ENCODE assay signal across 8 mouse cellular contexts in genomic region chr6:28262198-28262621, GRCm38 (mm10).
A peak's percentile ranks its signal among the peaks of the same experiment; 100 is the strongest.
DNase-seq lines count a peak whose midpoint lies in the region; ATAC-seq and TF ChIP-seq lines count a peak whose summit lies in the region.

No protein-coding gene starts in this region.

- peak overlapping the region; percentile 93 for H3K4me2 ChIP-seq in forebrain, embryonic 12.5 days
- H3K4me2 ChIP-seq in limb, embryonic 14.5 days (replicated peaks; ENCODE audit: low read depth, low read length, severe bottlenecking): peak overlapping the region; percentile 89

- TF ChIP-seq POLR2A in ES-Bruce4 (IDR thresholded peaks at IDR 0.05; ENCODE audit: insufficient read depth, low read length): no peak
- TF ChIP-seq POLR2A in limb, embryonic 14.5 days (IDR thresholded peaks at IDR 0.05; ENCODE audit: borderline replicate concordance, extremely low read depth, insufficient read depth, insufficient read length): no peak
- no peak for TF ChIP-seq POLR2A in olfactory bulb, adult 2 months (IDR thresholded peaks at IDR 0.05; ENCODE audit: insufficient read depth, low read depth, low read length)

- peak overlapping the region; percentile 91 for H3K4me3 ChIP-seq in gastrocnemius, adult 2 months
- H3K4me3 ChIP-seq in ES-Bruce4 (ENCODE audit: low read depth, low read length): peak overlapping the region; percentile 47
- H3K4me3 ChIP-seq in forebrain, embryonic 12.5 days (replicated peaks): peak overlapping the region; percentile 91
- H3K4me3 ChIP-seq in limb, embryonic 14.5 days (replicated peaks; ENCODE audit: low read length): peak overlapping the region; percentile 85
- peak overlapping the region; percentile 85 for H3K4me3 ChIP-seq in olfactory bulb, adult 2 months (ENCODE audit: insufficient read depth, low read depth, low read length)

- H3K27ac ChIP-seq in gastrocnemius, adult 2 months: peak overlapping the region; percentile 95
- no peak overlapping the region for H3K27ac ChIP-seq in ES-Bruce4 (ENCODE audit: insufficient read depth, low read length)
- peak overlapping the region; percentile 86 for H3K27ac ChIP-seq in forebrain, embryonic 12.5 days
- H3K27ac ChIP-seq in limb, embryonic 14.5 days (replicated peaks; ENCODE audit: low read depth, low read length): peak overlapping the region; percentile 78
- no peak overlapping the region for H3K27ac ChIP-seq in olfactory bulb, adult 2 months (ENCODE audit: insufficient read depth, low read depth, low read length)

- H3K27me3 ChIP-seq in ES-Bruce4 (ENCODE audit: control insufficient read depth, insufficient read depth, low read length, poor library complexity, severe bottlenecking): peaks cover 8% of the 10 kb centered on the region
- no peaks in the 10 kb centered on the region for H3K27me3 ChIP-seq in forebrain, embryonic 12.5 days
- no peaks in the 10 kb centered on the region for H3K27me3 ChIP-seq in limb, embryonic 14.5 days (ENCODE audit: control insufficient read depth, insufficient read depth, low read length)

- intact Hi-C loops in gastrocnemius, adult 2 months (cut with DNase I): loop anchor here (2.0 to 5.0 kb wide), 3 partner anchors 47 to 215 kb away; partner anchors contain the start of genes Arf5 and Snd1

- peak overlapping the region; percentile 90 for H3K9ac ChIP-seq in ES-Bruce4 (ENCODE audit: low read depth, poor library complexity, severe bottlenecking)
- H3K9ac ChIP-seq in forebrain, embryonic 12.5 days: peak overlapping the region; percentile 80
- peak overlapping the region; percentile 74 for H3K9ac ChIP-seq in limb, embryonic 14.5 days (ENCODE audit: low read depth, low read length, severe bottlenecking)

- no peaks in the 10 kb centered on the region for H3K4me1 ChIP-seq in ES-Bruce4 (ENCODE audit: control insufficient read depth, insufficient read depth, low read length)
- H3K4me1 ChIP-seq in forebrain, embryonic 12.5 days: peaks cover 9% of the 10 kb centered on the region
- H3K4me1 ChIP-seq in limb, embryonic 14.5 days (ENCODE audit: control insufficient read depth, insufficient read depth, low read length): peaks cover 8% of the 10 kb centered on the region; the same call in 1 of the 2 replicates
- H3K4me1 ChIP-seq in olfactory bulb, adult 2 months (ENCODE audit: control insufficient read depth, insufficient read depth, low read length): peaks cover 6% of the 10 kb centered on the region

- no peaks in the 10 kb centered on the region for H3K9me3 ChIP-seq in ES-Bruce4 (replicated peaks; ENCODE audit: control insufficient read depth, insufficient read depth, low read length, poor library complexity, severe bottlenecking)
- no peaks in the 10 kb centered on the region for H3K9me3 ChIP-seq in forebrain, embryonic 12.5 days
- H3K9me3 ChIP-seq in limb, embryonic 14.5 days (ENCODE audit: control insufficient read depth, low read length): no peaks in the 10 kb centered on the region

- TF ChIP-seq EP300 in ES-Bruce4 (IDR thresholded peaks at IDR 0.05; ENCODE audit: insufficient read depth, low read depth, low read length): no peak

- no peak; the same call in 1 of the 2 replicates for ATAC-seq in forebrain, embryonic 12.5 days (ENCODE audit: low FRiP score)
- ATAC-seq in limb, embryonic 14.5 days (ENCODE audit: low FRiP score, low read depth): peak; percentile 70

- TF ChIP-seq CTCF in gastrocnemius, adult 2 months (IDR thresholded peaks at IDR 0.05): no peak
- TF ChIP-seq CTCF in ES-Bruce4 (IDR thresholded peaks at IDR 0.05; ENCODE audit: low read depth, low read length): no peak
- TF ChIP-seq CTCF in olfactory bulb, adult 2 months (IDR thresholded peaks at IDR 0.05; ENCODE audit: insufficient read depth, low read depth, low read length): no peak

- H3K36me3 ChIP-seq in ES-Bruce4 (ENCODE audit: control insufficient read depth, insufficient read depth, low read length, poor library complexity, severe bottlenecking): peaks cover 2% of the 10 kb centered on the region; the same call in 1 of the 2 replicates
- peaks cover 4% of the 10 kb centered on the region; the same call in 1 of the 2 replicates for H3K36me3 ChIP-seq in forebrain, embryonic 12.5 days (replicated peaks)
- H3K36me3 ChIP-seq in limb, embryonic 14.5 days (ENCODE audit: control insufficient read depth, insufficient read depth, low read length): peaks cover 5% of the 10 kb centered on the region; the same call in 1 of the 2 replicates

- 1% methylated on average over 18 of the region's 29 CpGs for WGBS in forebrain, embryonic 12.5 days
- WGBS in limb, embryonic 14.5 days: under 1% methylated on average over 29 of the region's 29 CpGs
- WGBS in olfactory bulb, adult 2 months: under 1% methylated on average over 29 of the region's 29 CpGs

- no peak for DNase-seq in gastrocnemius, adult 2 months
- DNase-seq in gastrocnemius, postnatal 25 days: no peak
- DNase-seq in limb, embryonic 14.5 days (ENCODE audit: low spot score): peak; percentile 40
- no peak for DNase-seq in right cerebral cortex, postnatal 4 days
- DNase-seq in cerebellum, adult 11-12 months: no peak

Comparison
In these comparisons a context has a peak if more than half of its experiments do, and no peak if none do; other contexts are left out.
1. H3K27ac ChIP-seq: peak in gastrocnemius, adult 2 months (single experiment), forebrain, embryonic 12.5 days (single experiment) and limb, embryonic 14.5 days (single experiment); none in ES-Bruce4 (single experiment) and olfactory bulb, adult 2 months (single experiment).
2. Peak in every context shown above with its lines, with median percentiles within 50 percentile points of each other: H3K4me3 ChIP-seq and H3K9ac ChIP-seq.